Mouse (Mus musculus) lung, postnatal 25 days (tissue): ENCODE results near the gene Sh3kbp1.
A peak's percentile ranks its signal among the peaks of the same experiment; 100 is the strongest.
"Not testable (repeated sequence)": the region's sequence is repeated elsewhere in the genome, so short reads cannot be mapped to it uniquely, and the experiment has no call there.

ENCODE experiments used
- DNase-seq: peaks from one replicate; pipeline ENCODE4 v3.0.0; 2022; ENCODE audit warnings: low spot score

The Sh3kbp1 gene

DNA sequence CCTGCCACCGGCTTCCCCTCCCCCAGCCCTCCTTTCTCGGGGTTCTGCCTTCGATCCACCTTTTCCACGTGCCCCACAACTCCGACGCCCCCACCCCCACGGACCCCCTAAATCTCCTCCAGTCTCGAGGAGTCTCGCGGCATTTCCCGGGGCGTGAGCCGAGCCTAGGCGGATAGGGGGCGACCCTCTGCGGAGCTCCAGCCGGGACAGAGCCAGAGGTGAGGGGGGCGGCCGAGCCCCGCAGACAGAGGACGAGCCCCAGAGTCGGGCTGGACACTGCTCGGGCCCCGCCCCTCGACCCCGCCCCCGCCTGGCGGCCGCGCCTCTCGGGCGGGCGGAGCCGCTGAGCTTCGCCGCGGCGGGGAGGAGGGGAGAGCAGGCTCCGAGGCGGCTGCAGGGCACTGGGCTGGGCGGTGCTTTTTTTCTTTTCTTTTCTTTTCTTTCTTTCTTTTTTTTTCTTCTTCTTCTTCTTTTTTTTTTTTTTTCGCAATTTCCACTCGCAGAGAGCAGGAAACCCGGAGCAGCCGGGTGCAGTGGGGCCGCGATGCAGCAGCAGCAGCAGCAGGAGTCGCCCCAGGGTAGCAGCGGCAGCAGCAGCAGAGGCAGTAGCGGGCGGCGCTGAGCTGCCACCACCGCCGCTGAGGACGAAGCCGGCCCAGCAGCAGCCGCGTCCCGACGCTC is at the start of gene Sh3kbp1:
Gene Sh3kbp1 (plus strand): TSS at position 366 of the 681 bp plus-strand sequence.
- DNase-seq = peak; percentile 52

DNA sequence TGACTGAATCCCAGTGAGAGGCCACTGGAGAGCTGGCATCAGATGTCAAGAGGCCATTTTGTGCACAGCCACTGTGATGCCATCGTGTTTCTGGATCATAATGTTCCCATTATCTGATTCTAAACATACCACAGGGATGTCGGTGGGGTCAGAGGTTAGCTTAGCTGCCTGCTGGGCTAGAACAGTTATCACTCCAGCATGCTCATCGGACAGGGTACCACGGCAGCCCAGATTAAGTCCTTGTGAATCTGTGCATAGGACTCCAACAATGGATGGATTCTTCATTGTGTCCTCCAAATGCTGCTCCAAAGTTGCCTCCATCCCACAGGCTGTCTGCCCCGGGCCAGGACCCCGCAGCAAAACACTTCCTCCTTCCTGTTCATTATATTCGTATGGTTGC is 42.3 kb upstream of the Sh3kbp1 start:
- not testable (repeated sequence) for DNase-seq

DNA sequence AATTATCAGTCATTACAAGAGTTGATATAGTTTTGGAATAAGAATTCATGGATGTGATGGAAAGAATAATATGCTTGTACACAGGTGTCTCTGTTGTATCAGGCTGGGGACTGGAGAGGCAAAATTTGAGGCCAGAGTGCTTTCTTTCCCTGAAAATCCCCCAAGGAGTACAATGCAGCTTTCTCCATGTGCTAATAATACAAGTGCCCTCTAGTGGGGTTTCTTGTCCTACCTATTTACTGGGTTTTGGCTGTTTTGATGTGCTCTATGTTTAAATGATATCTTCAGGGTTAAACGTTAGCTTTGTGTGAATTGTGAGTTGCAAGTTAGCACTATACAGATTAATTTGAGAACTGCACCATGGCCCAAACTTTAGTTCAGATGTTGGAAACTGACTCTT is 35.4 kb upstream of the Sh3kbp1 start:
- DNase-seq = no peak

DNA sequence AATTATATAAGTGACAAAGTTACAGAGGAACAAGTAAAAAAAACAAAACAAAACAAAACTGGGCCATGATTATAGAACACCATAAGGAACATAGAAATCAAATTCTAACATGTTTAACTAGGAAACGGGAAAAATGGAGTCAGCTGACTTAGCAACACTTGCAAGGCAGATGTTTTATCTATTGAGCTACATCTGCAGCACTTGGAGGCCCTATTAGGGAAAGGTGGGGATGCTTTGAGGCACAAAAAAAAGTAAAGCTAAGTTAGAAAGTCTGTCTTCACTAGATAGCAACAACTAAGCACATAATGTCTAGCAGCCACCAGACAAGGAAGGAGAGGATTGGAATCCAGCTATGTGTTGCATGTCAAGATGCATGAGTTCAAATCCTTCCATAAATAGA is 29.6 kb upstream of the Sh3kbp1 start:
- DNase-seq = no peak

DNA sequence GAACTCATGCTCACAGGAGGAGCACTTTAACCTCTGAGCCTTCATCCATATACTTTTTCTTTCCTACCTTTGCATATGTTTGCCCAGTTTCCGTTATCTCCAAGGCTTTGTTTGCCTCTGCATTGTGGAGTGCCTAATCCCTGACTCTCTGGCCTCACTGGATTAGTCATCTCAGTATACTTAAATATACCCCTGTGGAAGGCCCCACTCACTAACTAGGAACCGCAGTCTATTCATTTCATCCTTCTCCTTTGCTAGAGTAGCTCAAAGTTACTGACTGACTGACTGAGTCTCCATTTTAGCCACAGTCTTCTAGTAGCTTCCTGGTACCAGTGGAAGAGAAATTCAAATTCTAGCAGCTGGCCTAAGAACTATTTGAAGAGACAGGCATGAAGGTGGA is 22.2 kb upstream of the Sh3kbp1 start:
- DNase-seq = no peak

DNA sequence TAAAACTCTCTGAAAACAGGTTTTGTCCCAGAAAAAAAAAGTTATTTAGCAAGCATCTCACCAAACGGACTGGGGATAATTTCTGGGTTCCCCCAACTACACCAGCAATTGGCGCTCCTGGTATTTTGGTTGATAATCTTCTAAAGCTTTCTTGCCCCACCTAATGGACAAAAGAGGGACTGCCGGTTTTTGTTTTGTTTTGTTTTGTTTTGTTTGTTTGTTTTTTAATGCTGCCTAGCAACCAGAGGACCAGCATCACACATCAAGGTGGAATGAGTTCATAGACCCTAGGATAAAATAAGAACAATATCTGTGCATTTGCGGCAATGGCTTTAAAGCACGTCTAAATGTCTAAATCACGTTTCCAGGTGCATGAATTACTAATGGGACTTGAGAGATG is 20.1 kb upstream of the Sh3kbp1 start:
- peak; percentile 12 for DNase-seq

DNA sequence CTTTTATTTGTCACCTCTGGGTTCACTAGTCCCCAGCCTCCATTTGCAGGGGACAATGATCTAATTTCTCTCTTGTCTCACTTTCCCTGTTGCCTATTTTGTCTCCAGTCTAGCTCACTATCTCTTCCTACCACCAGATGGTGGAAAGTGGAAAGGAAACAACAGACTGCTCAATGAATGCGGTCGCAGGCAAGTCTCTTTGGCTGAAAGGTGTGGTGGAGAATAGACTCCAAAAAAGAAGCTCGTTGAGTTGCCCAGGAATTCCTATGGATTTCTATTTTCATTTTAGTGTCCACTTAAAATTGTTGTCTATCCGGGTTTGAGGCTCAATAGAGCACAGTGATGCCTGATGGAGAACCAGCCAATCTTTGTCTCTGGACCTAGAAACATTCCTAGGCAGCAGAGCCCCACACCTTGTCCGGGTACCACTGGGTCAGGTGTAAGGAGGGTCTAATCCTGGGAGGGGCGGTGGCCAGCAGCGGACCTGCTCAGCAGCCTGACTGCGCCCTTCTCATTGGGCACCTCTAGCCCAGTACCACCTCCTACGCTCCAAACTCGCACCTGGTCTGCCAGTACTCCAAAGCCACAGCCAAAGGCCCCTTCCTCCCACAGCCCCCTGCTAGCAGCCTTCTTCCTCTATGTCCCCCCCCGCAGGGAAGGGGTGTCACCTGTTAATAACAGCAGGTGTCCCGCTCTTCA is 715 bp upstream of the Sh3kbp1 start:
- DNase-seq = peak; percentile 14

DNA sequence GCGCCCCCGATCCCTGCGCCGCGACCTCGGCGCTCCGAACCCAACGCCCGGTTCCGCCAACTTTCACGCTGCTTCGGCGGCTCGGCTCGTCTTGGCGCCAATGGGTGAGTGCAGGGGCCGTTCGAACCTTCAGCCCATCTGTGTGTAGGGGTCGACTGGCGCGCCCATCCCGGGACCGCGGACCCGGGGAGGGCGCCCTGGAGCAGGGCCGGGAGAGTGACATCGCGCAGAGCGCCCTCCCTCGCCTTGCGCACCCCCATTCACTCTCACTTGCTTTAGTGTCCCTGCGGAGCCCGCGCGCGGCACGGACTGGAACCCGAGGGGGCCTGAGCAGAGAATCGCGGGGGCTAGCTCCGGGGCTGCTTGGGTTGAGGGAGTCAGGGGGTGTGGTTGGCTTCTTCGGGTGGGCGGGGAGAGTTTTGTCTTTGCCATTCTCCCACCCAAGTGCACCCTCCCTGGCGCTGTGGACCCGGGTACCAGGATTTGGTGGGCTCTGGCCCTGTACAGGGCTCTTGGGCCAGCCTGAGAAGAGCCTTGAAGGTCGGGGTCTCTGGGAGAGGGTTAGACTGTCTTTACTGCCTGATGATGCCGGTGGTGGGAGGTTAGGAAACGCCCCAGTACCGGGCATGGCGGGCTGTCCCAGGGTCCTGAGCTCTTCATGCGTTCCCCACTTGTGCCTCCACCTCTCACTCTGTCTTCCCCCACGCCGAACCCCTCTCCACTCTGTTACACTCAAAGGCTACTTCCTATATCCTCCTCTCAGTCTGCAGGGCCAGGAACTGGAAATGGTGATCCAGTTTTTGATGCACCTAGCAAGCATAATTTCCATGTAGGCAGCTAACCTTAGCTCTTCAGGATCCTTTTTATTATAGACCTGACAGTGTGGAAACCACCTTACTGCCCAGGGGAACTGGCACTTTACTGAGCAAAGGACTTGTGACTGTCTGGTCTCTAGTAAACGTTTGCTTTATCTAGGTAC is 805 bp downstream of the Sh3kbp1 start:
- DNase-seq = peak; percentile 11

DNA sequence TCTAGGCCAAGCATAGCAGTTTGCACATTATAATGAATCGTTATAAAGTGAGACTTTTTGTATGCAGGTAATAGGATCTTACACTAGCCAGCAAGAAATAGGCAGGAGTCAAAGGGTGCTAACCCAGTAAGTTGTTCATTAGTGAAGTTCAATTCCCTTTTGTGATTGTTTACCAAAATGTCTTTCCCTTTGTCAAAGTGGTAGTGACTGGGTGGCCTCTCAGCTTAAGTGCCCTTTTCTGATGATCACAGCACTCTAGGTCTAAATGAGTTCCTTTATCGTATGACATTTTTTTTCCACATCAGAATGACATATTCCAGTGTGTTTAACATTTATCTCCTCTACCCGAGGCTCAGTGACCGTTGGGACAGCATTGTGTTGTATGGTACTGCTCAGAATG is 1.6 kb downstream of the Sh3kbp1 start:
- no peak for DNase-seq

DNA sequence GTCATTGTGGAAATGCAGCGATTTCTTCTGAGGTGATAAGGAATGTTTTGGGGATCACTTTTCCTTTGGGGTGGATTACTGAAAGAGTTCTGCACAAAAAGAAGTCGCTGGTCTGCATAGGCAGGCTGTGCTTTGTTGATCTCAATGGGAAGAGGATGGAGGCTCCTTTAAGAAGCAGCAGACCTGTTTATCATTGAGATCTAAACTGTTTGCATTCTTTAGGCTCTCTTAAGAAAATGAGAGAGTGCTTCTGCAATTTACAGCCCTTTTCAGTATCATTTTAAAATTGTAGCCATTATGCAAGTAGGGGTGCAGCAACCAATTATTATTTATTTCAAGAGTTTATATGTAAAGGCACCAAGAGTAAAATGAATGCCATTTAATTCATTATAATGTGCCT is 2.1 kb downstream of the Sh3kbp1 start:
- no peak for DNase-seq

DNA sequence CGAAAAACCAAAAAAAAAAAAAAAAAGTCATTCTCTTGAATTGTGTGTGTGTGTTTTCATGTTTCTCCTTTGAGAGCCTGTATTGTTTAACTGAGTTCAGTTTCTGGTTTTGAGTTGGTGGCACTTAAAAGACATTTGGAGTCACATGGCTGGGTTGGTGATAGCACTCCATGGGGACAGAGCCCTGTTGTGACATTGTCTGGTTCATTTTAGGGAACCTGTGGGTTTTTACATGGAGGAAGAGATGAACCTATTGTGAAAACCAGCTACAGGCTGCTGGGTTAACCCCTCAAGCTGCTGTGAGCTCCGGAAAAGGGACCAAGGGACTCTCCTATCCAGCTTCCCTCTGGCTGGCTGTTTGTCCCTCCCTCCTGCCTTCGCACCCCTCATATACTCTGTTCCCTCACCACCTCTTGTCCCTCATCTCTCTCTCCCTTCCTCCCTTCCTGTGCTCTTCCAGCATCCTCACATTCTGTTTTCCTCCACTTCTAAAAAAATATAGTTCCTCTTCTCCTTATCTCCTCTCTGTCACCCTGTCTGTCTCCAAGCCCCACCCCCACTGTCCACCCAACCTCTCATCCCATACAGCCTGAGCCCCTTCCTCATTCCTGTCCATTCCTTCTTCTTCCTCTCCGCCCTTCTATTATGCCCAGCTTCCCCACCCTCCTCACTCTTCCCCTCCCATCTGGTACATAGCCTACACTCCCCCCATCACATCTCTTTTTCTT is 11.6 kb downstream of the Sh3kbp1 start:
- peak; percentile 29 for DNase-seq

DNA sequence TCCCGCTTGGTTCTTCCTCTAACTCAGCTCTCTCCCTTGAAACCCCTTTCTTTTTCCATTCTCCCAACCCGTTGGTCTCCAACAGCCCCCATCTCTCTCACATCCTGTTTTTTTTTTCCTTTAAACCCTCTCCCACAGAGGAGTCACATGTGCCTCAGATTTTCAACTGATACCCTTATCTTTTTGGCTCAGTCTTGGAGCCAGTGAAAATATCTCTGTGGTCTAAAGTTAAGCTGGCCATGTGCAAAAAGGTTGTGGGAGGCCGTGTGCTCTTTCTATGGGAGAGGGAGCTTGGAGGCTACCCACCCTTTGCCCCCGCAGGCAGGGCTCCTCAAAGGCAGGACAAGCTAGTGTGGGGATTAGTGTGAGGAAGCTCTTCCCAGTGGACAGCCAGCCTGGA is 12.9 kb downstream of the Sh3kbp1 start:
- DNase-seq = no peak

DNA sequence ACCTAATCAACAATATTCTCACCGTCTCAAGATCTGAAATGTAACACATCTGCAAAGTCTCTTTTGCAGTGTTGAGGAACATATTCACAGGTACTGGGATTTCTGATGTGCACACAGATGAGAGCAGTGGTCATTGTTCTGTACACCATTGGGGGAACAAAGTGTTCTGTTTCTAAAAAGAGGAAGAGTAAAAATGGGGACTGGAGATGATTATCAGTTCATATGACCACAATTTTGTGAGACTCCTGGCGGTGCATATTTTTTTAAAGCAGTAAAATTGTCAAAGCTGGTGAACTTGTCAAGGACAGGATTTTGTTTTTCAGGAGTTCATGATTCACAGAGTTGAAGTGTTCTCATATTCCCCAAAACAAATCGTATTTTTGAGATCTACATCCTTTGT is 18.2 kb downstream of the Sh3kbp1 start:
- DNase-seq = no peak

DNA sequence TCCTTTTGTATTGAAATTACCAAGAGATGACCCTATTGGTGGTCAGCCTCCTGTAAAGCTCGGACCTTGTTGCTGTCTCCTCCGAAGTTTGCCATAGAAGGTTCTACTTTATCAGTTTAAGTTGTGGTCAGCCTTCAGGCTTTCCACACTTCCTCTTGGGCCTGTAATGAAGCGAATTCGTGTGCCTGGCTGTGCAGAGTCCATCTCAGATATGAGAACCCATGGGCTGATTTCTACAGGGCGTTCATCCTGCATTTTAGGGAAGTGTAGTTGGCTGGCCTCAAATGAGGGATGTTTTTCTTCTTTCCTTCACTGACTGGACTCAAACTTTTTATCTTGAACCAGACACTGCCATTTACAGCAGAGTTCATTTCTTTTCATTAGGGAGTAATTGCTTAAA is 20.5 kb downstream of the Sh3kbp1 start:
- no peak for DNase-seq

DNA sequence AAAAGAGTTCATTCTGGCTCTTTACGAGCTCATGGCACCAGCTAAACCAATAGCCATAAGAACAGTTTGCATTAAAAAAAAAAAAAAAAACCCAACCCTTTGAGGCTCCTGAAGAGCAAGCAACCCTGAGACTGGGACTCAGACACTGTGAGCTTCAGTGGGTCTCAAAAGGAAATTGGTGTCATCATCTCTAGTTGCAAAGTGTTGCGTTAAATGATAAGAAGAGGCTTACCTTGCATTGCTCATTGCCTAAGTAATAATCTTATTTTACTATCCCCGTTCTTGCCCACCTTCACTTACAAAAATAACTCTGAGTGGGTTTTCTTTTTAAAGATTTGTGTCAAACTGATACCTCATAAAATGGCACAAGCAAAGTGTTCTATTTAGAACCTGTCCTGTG is 21.5 kb downstream of the Sh3kbp1 start:
- no peak for DNase-seq

DNA sequence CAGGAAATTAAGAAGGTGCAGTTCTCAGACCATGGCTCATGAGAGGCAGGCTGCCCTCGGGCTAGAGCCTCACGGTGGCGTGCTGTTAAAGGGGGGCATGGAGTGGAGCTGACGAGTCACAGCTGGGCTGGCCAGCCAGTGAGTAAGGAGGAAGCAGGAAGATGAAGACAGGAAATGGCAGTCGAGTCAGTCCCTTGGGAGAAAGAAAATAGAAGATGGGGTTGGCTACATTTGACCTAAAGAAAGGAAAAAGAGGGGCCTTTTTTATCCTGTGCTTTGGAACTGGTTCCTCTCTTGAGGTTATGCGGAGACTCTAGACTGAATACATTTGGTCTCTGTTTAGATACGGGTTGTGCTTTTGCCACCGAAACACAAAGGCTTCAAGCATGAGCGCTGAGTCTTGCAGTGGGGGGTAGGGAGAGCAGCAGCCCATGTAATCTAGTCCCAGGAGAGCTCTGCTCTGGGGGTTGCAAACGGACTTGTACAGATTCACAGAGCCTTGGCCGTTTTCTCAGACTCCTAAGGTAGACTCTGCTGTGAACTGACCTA is 23.1 kb downstream of the Sh3kbp1 start:
- DNase-seq = peak; percentile 52

DNA sequence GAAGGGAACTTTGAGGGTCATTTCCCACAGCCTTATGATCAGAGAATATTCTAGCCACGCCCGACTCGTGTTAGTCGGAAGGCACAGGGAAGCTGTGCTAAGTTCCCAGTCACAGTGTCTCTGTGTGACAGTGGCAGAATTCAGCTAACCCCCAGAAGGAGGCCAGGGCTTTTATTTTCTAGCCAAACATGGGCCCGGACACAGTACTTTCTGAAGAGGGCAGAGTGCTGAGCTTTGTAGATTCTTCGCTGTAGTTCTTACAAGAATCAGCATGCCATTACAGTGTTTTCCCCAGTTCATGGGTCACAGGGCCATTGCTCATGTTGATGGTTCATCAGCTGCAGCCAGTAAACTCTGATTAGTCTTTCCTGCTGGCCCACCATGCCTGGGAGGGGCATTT is 23.7 kb downstream of the Sh3kbp1 start:
- DNase-seq = no peak

DNA sequence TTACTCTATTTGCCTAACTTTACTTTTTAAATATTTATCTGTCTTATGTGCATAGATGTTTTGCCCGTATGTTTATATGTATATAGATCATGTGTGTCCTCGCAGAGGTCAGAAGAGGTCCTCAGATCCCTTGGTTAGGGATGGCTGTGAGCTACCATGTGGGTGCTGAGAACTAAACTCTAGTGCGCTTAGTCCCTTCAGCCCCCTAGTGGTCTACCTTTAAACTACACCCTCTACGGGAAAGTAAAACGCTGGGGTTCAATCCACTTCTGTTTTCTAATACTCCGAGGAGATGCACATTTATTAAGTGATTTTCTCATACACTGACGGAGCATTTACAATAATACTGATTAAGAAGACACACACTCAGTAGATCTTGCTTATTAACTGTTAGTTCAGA is 44.3 kb downstream of the Sh3kbp1 start:
- DNase-seq = no peak

DNA sequence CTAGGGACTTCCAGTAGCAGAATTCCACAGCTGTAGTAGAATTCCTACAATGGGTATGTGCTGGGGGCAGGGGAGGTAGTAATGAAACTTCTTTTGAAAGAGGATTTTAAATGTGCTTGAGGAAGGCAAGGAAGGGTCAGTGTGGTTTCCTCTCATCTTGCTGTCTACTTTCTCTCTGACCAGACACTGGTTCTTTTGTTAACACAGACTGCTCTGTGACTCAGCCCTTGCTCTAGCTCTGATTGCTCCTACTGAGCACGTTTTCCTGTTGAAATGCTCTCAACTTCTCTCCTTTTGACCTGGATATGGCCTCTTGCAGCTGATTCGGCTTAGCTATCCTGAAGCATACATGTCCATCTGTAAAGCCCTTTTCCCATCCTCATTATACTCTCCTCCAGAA is 45.4 kb downstream of the Sh3kbp1 start:
- DNase-seq = no peak

DNA sequence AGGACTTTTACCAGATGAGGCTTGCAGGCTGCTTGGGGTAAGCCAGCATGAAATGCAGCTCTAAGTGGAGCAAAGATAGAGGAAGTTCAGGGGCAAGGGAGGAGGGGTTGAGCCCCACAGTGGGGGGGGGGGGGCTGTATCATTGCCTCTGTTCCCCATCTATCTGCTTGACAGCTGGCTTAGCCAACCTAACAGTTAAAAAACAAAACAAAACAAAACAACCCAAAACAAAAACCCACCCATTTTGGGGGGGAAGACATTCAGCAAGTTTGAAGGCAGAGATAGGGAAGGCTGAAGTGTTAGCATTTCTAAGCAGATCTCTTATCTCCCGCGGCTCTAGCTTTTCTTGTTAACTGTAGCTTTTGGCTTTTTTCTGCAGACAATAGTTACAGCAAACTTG is 49.2 kb downstream of the Sh3kbp1 start:
- DNase-seq = no peak

DNA sequence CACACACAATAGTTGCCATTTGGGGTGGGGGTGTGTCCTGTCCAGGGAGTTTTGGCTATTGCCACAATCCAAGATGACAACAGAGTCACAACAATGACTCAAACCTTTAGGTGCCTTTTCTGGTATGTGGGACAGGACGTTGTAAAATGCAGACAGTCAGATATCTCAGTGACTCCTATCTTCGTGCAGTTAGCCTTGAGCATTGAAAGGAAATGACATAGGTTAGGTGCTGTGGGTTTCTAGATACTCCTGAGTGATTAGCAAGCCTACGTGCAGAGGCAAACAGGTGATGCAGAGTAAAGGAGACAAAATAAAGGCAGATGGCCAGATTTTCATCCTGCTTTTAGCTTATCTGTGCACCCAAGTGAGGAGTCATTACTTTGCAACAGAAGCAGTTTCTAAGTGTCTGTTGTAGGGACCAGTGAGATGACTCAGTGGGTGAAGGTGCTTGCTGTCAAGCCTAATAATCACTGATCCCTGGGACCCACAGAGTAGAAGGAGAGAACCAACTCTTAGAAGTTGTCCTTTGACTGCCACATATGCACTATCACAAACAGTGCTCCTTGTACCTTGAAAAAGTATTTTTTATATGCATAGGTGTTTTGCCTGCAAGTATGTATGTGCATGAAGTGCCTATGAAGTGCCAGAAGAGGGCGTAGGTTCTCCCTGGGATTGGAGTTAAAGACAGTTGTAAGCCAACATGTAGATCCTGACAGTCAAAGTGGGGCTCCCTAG is 50.7 kb downstream of the Sh3kbp1 start:
- no peak for DNase-seq
